Mouse (Mus musculus) kidney, postnatal 25 days (tissue): ENCODE results near the gene Ppp3ca.

Experiments used
- DNase-seq, 2 experiments: peaks; one replicate each; pipeline ENCODE4 v3.0.0; 2021; ENCODE audit warnings: mixed read lengths in 2 of 2

Gene Ppp3ca

DNA sequence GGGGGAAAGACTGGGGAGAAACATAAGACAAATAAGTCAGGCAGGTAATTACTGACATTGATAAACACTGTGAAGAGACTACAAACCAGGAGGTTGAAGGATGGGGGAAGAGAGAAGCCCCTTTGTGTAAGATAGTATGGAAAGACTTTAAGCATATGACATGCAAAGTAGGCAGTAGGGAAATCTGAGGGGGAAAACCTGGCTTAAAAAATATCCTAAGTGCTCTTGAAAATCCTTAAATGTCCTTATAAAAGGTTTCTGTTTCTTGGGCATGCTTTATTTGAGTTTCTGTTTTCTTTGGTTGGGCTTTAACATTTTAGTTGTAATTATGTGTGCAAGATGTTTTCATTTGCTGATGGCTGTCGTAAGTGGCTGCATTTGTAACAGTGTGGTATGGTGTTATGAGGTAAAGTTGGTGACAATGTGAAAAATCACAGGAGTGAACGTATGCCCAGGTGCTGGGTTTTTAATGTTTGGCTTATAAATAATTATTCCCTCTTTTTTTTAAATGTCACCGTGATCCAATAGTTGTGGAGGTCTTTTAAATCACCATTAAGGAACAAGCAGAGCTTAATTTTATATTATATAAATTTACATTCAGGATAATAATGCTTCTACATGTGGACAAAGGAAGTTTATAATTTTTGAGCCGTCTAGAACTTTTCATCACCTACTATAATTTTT lies 195.4 kb downstream of the Ppp3ca start:
- no peak for DNase-seq

DNA sequence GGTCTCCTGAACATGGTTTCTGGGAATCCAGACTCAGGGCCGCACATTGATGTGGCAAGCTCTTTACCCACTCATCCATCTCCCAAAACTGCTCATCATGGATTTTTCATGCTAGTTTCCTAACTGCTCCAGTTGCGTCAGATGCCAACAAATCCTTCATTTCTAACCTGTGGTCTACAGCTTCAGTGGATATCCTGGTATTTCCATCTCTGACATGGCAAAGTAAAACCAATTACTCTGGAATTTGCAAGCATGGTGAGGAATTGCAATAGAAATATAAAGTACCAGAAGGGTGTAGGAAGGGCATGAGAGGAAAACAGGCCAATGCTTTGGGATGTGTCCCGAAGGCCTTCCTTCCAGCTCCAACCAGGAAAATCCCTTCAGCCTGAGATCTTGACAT lies 196.2 kb downstream of the Ppp3ca start:
- no peak for DNase-seq

DNA sequence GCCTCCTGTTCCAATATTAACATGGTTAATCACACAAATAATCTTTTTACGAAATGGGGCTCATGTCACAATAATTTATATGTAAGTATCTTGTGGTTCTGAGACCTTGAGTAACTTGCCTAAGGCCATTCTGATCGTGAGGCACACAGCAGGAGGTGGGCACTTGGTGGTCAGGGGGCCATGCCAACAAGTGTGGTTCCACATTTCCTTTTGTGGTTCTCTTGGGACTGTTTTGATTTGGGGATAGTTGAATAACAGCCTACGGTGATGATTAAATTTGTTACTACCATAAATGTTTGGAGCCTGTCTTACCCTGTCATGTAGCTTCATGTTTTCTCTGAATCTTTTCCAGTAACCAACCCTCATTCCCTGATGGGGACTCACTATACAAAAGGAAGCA lies 196.6 kb downstream of the Ppp3ca start:
- no peak for DNase-seq

DNA sequence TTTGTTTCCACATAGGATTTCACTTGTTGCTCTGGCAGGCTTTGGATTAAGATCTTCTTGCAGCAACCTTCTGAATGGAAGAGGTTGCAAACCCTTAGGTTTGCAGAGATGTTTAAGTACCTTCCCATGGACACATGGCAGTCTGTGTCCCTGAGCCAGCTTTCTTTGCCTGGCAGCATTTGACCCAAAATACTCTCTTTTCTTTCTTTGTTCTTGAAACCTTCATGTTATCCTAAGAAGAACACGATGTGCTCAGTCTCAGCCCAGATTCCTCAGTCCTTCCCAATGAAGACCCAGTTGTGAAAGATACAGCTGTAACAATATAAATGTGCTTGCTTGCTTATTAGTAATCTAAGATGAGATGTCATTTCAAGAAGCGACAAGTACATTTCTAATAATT lies 197.4 kb downstream of the Ppp3ca start:
- DNase-seq: no peak

DNA sequence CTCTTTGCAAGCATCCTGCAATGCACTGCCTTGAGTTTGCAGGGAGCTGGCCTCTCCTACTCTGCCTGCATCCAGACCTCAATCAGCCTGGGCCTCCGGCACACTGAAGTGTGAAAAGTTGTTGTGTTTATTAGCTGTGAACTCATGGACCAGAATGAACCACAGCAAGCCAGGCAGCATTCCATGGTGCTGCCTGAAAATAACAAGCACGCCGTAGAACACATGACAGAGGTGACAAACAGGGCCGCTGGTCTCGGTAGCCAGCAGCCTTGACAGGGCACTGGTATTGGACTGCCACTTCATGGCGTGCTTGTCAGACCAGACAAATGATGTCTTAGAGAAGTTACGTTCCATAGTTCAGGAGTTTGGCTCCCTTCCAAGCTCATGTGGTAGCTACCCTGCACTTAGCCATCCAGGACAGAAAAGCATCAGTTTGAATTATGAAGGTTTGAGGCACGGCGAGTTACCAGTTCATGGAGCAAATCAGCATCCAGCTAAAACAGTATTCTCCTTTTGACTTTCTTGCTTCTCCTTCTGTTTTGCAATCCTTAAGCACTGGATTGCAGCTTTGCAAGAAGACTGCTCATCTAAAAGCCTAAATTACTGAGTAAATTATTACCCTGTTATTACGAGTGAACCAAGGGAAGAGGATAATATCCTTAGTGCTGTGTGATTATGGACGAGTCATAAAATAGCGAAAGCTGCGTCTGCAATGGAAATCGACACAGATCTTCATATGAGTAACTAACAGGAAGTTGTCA lies 202.0 kb downstream of the Ppp3ca start:
- DNase-seq: peak; percentile 39 to 60

DNA sequence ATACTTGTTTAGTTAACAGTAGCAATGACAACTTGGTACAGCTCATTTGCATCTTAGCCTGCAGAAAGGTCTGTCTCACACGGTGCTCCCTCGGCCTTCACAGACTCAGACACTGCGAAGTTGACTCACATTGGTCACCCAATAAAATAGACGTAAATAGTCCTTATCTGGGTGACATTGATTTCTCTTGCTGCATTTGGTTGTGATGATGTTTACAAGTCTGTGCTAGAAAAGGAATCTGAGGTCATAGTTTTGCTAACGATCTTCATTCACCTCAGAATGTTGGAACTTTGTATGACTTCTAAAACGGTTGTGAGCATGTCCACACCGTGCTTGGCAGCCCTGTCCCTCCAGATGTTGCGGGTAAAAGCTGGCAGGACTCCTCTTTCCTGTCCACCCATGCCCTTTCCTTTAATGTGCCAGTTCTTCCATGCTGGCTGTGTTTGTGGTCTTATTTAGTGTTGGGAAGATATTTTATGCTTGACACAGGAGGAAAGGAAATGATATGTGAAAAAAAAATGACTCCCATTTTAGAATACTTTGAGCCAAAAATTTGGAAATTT lies 202.7 kb downstream of the Ppp3ca start:
- no peak for DNase-seq

DNA sequence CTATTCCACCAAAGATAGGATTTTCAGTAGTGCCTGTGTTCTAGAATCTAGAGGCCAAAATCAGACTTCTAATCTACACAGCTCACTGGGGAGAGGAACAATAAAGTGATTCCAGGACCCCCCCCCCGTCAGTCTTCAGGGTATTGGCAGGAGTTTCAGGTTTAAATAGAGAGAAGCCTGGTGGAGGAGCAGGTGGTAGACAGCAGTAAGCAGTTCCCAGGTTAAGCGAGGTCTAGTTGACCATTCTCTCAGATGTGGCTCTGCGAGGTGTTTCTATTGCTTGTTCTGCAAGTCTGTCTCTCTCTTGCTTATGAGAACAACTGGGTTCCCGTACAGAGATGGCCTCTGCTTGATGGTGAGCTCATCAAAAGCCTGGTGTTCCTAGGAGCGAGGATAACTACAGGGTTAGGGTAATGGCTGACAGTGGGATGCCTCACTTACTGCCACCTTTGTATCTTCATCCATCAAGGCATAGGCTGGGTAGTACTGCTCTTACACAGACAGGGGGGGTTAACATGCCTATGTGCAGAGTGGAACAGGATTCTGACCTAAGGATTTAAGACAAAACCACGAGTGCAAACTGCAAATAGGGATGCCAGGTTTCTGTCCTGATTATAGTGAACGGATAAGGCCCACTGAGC lies 204.0 kb downstream of the Ppp3ca start:
- DNase-seq: no peak

DNA sequence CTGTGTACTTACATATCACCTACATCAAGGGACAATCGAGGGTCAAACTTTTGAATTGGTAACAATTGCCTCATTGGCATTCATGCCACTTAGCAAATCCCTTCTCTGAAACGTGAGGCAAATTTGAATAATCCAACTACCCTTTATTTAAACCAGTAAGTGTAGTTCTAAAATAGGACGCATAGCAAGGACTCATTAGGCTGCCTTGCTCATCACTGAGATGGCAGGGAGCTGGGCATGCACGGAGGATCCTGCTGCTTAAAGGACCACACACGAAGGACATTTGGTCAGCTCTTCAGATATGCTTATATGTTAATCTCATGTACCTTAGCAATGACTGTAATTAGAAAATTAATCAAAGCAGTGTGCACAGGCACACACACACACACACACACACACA lies 204.6 kb downstream of the Ppp3ca start:
- no peak for DNase-seq

DNA sequence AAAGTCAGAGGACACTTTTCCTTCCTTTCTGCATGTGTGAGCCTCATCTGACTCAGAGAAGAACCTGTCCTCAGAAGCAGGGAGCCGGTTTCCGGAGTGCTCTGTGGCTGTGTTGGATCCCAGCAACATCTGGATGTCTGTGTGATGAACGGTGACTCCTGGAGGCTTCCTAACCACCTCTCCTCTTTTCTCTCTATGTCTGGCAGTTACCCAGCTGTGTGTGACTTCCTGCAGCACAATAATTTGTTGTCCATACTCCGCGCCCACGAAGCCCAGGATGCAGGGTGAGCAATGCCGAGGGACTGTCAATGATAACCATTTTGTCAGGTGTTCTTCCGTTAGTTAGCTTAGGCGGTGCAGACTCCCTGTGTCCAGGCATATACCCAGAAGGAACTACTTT lies 217.8 kb downstream of the Ppp3ca start:
- no peak for DNase-seq

DNA sequence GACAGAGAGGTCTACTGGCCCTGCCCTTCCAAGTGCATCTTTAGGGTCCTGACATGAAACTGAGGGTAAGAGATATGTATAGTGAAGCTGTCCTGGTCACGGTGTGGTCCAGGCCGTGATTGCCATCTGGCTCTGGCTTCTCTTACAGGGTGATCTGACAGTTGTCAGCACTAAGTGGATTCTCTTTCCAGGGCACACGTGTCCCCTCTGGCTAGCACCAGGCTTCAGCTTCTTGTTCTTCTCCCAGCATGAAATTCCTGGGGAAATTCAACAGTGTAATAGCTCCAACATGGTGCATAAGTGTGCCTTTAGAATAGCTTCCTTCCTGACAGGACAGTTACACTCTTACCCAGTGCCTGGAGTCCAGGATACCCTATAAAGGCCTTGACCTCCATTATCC lies 222.2 kb downstream of the Ppp3ca start:
- no peak for DNase-seq

DNA sequence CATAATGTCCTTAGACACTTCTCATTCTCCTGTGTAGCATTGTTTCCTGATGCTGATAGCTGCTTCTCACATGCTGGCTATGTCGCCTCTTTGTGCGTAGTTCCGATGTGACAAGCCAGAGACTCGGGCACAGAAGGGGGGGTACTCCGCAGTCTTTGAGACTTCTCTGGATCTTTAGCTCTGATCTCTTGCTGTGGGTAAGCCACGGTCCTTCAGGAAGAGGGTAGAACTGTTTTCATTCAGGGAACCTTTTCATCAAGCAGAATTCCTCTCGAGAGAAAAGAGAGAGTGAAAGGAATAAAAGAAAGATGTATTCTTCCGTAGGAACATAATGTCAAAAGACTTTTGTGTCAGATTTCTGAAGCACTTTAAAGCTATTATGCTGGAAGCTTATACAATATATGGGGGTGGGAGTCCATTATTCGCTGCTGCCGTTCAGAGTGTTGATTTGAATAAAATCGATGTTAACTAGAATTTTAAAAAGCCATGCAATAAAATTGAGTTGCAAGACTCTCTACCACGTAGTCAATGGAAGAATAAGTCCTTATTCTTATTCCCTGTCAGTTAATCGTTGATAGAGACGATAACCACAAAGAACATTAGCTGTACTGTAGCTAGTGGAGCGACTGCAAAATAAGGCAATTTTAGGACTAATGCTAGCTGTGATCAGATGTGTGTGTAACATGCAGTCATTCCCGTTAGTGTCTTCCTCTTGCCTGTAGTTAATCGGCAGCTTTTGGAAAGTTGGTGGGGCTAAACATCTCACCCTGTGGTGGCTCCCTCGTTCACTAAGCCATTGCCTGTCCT lies 223.9 kb downstream of the Ppp3ca start:
- DNase-seq: no peak

DNA sequence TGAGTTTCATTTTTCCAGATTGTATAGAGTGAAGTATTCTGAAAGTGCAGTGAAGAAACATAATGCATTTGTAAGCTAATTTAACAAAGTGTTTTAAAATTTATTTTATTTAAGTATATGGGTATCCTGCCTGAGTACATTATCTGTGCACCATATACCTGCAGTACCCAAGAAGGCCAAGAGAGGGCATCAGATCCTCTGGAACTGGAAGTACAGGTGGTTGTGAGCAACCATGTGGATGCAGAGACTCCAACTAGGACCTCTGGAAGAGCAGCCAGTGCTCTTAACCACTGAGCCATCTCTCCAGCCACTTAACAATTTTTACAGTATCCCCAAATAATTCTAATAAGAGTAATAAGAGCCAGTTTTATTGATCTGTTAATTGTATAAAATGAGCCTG lies 225.6 kb downstream of the Ppp3ca start:
- DNase-seq: peak in 1 of 2 experiments; percentile 57

DNA sequence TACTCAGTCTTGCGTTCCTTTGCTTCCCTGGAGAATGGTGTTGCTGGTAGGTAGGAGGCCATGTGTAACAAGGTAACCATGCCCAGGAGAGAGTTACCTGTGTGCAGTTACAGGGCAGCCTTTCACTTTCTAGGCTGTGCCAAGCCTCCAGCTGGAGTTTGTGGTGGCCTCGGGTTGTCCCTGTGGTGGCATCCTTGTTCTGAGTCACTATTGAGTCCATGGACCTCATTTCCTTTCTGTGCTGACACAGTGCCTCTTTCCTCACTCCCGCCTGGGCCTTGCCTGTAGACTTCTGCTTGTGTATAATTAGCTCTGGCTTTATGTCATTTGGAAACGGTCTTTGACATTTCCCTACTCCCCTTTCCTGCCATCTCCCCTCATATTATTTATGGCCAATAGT lies 226.4 kb downstream of the Ppp3ca start:
- no peak for DNase-seq

DNA sequence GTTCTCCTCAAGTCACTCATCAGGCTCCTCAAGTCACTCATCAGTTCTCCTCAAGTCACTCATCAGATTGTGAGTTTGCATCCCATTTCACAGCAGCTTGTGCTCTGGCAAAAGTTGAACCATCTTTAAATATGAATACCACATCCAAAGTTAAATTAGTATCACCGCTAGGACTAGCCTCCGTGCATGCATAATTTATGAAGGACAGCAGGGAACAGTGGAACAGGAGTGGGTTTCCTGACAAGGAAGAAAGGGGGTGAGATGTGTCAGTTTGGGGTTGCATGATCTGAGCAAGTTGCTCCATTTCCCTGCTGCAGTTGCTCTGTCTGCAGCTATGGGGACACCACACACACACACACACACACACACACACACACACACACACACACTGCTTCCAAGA lies 229.8 kb downstream of the Ppp3ca start:
- no peak for DNase-seq

DNA sequence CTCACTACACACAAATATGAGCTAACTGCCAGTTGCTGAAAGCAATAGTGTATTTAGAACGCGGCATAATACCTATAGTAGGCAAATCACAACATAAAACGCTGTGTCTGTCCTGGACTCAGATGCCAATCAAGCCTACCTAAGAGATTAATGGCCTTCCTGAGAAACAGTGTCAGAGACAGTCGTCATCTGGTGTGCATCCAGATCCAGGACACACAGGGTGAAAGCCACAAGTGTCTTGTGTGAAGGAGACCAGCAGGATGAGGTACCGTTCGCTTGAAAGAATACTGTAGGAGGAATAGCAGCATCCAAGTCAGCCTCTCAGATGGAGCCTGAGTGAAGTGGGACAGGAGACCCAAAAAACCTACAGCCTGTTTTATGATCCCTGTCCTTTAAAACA lies 231.1 kb downstream of the Ppp3ca start:
- no peak for DNase-seq

DNA sequence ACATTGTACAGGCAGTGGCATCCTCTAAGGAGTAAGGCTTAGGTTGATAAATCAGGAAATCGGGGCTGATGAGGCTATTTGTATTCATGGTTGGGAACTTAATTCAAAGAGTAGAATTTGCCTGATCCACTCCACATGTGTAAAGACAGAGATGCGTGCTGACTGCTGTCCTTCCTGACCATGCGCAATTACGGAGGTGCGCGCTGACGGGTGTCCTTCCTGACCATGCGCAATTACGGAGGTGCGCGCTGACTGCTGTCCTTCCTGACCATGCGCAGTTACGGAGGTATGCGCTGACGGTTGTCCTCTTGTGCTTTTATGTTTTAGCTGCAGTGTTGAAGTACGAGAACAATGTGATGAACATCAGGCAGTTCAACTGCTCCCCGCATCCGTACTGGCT lies 232.9 kb downstream of the Ppp3ca start:
- no peak for DNase-seq

DNA sequence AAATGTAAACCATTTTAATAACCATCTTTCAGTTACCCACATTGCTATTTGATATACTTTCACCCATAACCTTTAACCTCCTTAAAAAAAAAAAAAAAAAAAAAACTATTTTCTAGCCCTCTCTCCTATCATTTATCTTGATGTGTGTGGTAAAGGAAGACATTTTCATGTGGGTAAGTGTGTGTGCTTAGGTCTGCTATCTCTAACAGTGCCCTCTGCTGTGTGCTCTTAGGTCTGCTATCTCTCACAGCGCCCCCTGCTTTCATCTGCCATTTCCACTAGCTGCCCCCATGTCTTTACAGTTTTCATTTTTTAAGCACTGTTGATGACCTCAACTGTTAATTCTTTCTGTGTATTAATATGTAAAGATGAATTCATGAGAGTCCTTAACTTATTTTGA lies 235.7 kb downstream of the Ppp3ca start:
- peak in 1 of 2 experiments; percentile 40 for DNase-seq

DNA sequence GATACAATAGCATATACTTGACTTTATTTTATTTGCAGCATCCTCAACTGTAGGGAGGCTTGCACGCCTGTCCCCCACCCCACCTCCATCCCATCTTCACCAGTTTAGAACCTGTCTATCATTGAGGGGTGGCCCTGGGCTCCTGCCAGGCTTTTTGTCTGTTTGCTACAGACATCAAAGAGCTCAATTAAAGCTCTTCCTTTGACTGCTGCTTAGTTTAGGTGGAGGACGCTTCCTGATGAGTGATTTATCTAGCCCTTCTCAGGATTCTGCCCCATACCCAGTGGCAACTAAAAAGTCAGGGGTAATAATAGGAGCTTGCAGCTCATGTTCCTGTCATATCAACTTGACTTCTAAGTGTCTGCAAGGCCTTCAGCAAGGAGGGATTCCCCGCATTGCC lies 239.6 kb downstream of the Ppp3ca start:
- DNase-seq: no peak

DNA sequence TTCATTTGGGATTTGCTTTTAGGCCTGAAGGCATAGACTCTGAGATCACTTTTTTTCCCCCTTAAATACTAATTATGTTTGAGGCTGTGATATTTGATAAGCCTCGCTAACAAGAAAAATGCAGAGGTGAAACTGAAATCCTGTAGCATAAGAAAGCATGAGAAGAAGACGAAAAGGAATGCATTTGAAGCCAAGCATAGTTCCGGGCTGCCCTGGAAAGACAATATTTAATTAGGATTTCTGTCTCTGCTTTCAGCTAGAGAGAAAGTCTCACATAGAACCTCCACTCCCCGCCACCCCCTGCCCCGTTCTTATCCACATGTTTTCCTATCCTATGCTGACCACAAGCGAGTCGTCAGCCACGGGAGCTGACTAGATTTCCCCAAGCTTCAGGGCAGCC lies 241.4 kb downstream of the Ppp3ca start:
- DNase-seq: no peak

DNA sequence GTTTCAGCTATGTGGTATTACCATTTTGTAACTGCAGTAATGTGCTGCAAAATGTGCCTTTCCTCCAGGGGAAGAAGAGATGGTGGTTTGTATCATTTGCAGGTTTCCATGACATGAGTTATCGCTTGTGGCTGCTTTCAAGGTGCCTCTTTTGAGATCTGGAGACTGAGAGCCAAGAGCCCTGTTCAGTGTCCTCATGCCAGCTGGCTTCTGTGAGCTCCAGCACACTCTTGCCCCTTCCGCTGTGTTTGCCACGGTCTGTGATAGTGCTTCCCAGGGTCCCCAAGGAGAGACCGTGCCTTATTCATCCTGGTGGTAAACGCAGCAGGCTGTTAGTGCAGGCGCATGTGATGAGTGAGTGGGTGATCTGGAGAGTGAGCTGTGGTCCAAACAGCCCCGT lies 247.2 kb downstream of the Ppp3ca start:
- DNase-seq: no peak

DNA sequence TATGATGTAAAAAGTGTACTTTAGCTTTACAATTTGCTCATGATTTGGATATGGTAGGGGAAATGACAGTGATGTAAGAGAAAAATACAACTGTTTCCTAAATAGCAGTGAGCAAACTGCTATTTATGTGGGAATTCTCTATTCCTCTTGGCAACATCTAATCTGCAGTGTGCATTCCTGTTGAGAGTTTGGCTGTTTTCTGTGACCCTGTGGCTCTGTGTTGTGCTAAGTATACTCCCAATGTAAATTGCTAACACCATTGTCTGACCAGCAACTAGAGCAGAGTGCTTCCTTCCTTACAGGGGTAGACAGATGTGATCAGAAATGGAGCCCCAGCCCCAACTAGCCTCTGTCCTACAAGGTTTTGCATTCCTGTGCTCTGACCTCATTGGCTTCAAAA lies 263.1 kb downstream of the Ppp3ca start:
- no peak for DNase-seq

DNA sequence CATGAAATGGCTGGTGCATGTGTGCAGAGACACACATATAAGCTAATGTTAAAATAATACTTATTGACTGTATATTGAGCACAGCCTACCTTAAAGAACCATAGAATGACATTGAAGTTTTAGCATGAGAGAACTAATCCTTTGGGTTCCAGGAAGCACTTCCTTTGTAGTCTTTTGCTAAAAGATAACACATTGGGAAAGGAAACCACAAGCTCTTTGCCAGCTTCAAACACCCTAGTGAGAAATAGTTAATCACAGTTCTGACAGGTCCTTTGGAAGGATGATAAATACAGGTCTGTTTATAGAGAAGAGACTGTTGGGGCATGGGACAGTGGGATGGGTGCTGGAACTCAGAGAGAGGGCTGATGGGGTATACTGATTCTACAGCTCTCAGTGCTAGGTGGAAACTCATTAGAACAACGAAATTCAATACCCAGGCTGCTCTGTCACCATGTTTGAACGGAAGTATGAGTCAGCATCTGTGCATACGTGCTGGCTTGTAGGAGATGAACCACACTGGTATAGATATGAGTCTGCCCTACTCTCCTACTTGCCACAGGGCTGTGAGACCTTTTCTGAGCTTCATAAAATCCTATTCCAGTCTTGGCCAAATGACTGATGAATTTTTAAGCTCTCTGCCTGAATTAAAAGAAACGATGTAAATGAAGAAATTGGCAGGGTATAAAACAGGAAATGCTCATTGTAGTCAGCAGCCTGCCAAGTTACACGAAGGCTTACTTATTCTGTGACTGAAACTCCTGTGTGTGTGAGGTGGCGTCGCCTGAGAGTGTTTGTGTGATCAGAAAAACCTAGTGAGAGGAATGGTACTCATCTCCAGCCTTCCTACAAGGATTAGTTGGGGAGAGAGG lies 271.0 kb downstream of the Ppp3ca start:
- DNase-seq: no peak
